Mouse (Mus musculus) liver, embryonic 14.5 days (tissue): Measurements from ENCODE around the gene Egfl7. TPM values are rescaled to one million over a fixed set of nuclear protein-coding genes. Genes with fewer than 3 reads are reported as not detected.

ENCODE experiments used
- ATAC-seq: fragments of 200-750 bp; cut with Nextera tagmentation; 2 replicates; pipeline ENCODE4 v1.8.0; 2017; ENCODE audit warnings: moderate number of reproducible peaks, mild to moderate bottlenecking, moderate library complexity; ENCODE audit not compliant: insufficient read depth
- DNase-seq, 3 experiments: peaks; one replicate each; pipeline ENCODE4 v3.0.0-alpha.2; 2012 to 2013; ENCODE audit warnings: low read depth in 3 of 3, low spot score in 3 of 3
- H3K27ac ChIP-seq: fragments of 300-500 bp; sonication (generic); 2 replicates; pipeline ENCODE4 v1.5.1; 2014; ENCODE audit warnings: moderate library complexity, mild to moderate bottlenecking, control low read depth, inconsistent platforms
- H3K27me3 ChIP-seq: fragments of 300-500 bp; sonication (generic); 2 replicates; pipeline ENCODE4 v1.6.1; 2014; ENCODE audit warnings: mild to moderate bottlenecking, low read length, moderate library complexity; ENCODE audit not compliant: control insufficient read depth, insufficient read depth
- H3K36me3 ChIP-seq: fragments of 300-500 bp; sonication (generic); replicated peaks from 2 replicates; pipeline ENCODE4 v1.6.1; 2014; ENCODE audit warnings: low read depth; ENCODE audit not compliant: control insufficient read depth, insufficient read depth
- H3K4me1 ChIP-seq, 2 experiments: fragments of 200-500 bp in 1 of 2; fragments of 300-500 bp in 1 of 2; sonication (generic) in 1 of 2; replicated peaks; 2 replicates each; pipeline ENCODE4 v1.6.1; 2012 to 2014; ENCODE audit warnings: antibody characterized with exemption in 1 of 2, inconsistent platforms in 1 of 2, low read length in 1 of 2; ENCODE audit not compliant: control insufficient read depth in 2 of 2, insufficient read depth in 2 of 2
- H3K4me2 ChIP-seq: fragments of 300-500 bp; sonication (generic); 2 replicates; pipeline ENCODE4 v1.6.1; 2014; ENCODE audit warnings: low read depth, mild to moderate bottlenecking, control low read depth, moderate library complexity
- H3K4me3 ChIP-seq, 2 experiments: fragments of 200-500 bp in 1 of 2; fragments of 300-500 bp in 1 of 2; sonication (generic) in 1 of 2; 2 replicates each; pipeline ENCODE4 v1.5.1; 2012 to 2014; ENCODE audit warnings: low read depth in 2 of 2, low read length in 2 of 2, mild to moderate bottlenecking in 2 of 2, control low read depth in 1 of 2, inconsistent platforms in 1 of 2, moderate library complexity in 1 of 2; ENCODE audit not compliant: insufficient read depth in 1 of 2
- H3K9ac ChIP-seq: fragments of 300-500 bp; sonication (generic); replicated peaks from 2 replicates; pipeline ENCODE4 v1.6.1; 2014; ENCODE audit warnings: mild to moderate bottlenecking, control low read depth, moderate library complexity
- H3K9me3 ChIP-seq: fragments of 300-500 bp; sonication (generic); 2 replicates; pipeline ENCODE4 v1.6.1; 2016; ENCODE audit warnings: low read length, mixed read lengths; ENCODE audit not compliant: control insufficient read depth
- CTCF ChIP-seq: IDR thresholded peaks from 2 replicates; pipeline ENCODE4 v1.5.1; 2016; ENCODE audit warnings: antibody characterized with exemption, low read depth, control low read depth
- EP300 ChIP-seq: IDR thresholded peaks from 2 replicates; pipeline ENCODE4 v1.6.1; 2016; ENCODE audit warnings: antibody characterized with exemption, low read depth
- WGBS: fragments of 180-500 bp; shearing (Covaris S2); extraction: QIAGEN DNeasy Blood & Tissue Kit; methylation state at CpG from one replicate; pipeline ENCODE4 v1.1.7; 2014; ENCODE audit not compliant: insufficient replicate concordance; 5-methylcytosine and 5-hydroxymethylcytosine counted together
- polyA plus RNA-seq, 2 experiments: library from polyadenylated mRNA; depleted of rRNA in 1 of 2; stranded (reverse) in 1 of 2; unstranded in 1 of 2; fragments of >200 nt; fragmentation: Nextera tagmentation in 1 of 2; extraction: Ambion mirVana in 1 of 2; gene quantifications; 2 replicates each; pipeline versions ENCODE4 v1.2.1 to v1.2.3; 2012 to 2014

Gene Egfl7
- polyA plus RNA-seq, 2 experiments, result 47.6 to 68.0 TPM

DNA sequence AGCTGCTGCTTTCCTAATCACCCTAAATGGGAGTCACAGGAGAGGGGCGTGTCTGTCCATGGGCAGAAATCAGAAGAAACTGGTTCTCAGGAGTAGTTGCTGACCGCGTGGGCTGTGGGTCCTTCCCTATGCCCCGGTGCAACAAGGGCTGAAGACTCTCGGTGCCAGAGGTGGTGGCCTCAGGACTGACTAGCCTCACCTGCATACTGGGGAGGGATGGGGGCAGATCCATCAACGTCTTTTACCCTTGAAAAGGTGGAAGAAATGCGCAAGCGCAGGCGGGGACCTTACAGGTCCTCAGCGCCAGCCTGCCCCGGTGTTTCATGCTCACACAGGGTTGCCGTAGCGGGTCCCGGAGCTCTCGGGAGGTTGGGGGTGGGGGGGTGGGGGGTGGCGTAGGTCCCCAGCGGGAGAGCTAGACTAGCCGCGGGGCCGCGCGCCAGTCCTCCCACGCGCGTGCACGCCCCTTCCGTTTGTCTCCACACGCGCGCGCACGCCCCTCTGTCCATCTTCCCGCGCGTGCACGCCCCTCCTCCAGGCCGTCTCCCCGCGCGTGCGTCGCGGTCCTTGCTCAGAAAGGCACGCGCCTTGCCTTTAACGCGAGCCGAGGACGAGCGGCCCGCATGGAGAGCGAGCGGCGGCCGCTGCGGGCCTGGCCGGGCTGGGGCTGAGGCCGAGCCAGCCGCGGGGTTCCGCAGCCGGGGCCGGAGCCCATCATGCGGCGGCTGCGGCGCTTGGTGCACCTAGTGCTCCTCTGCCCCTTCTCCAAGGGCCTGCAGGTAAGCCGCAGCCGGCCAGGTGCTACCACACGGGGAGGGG is 48.3 kb downstream of the Egfl7 start, which contains the start of gene Fam69b:
TSS of gene Fam69b (plus strand) at position 537 of the 819 bp plus-strand sequence.
- Histone ChIP-seq H3K4me2 (peak within 1 kb of the TSS; percentile 56), H3K4me3 (peak within 1 kb of the TSS; percentile 44 to 49), H3K27ac (no peak within 1 kb of the TSS), H3K4me1 (no peaks in the 10 kb centered on the region), H3K36me3 (no peaks in the 10 kb centered on the region), H3K9ac (no peak within 1 kb of the TSS), H3K27me3 (peaks cover 12% of the 10 kb centered on the region), H3K9me3 (no peaks in the 10 kb centered on the region)
- DNase-seq, result no peak
- no peak for TF ChIP-seq CTCF
- TF ChIP-seq EP300, result no peak
- WGBS, result 1% methylated on average over 69 of the region's 70 CpGs
- ATAC-seq, result no peak

DNA sequence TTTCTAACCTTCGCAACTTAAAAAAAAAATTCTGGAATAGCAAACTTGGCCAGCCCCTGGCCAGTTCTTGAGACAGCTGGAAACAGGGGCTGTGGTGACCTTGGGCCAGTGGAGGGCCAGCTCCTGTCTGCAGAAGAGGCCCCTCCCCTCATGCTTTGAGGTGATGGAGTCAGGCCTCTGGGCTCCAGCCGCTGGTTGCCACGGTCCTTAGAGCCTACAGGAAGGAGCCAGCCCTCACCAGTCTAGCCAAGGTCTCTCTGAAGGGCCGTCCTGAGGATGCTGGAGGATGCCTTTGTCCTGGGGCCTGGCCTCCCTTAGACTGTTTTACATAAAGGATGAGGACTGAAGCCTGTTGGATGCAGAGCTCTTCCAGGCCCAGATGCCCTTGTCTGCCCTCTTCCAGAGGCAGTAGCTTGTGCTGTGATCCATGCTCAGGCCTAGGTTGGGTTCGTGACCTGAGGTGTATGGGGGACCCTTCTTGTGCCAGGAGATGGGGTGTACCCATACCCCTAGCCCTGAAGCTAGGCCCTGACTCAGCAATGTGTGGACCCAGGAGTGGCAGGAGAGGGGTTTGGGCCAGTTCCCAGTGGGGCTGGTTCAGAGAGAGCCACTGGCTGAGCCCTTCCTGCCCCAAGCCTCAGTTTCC is 49.1 kb downstream of the Egfl7 start:
- no peak for TF ChIP-seq CTCF
- no peak for TF ChIP-seq EP300
- Histone ChIP-seq H3K27me3 (peaks cover 12% of the 10 kb centered on the region), H3K9me3 (no peaks in the 10 kb centered on the region), H3K27ac (no peak overlapping the region), H3K9ac (no peak overlapping the region), H3K36me3 (no peaks in the 10 kb centered on the region), H3K4me1 (no peaks in the 10 kb centered on the region), H3K4me2 (peak overlapping the region; percentile 56), H3K4me3 (peak overlapping the region; percentile 44 to 49; a peak in 3 of 4 replicates)
- WGBS, result 25% methylated on average over 5 of the region's 5 CpGs
- ATAC-seq (no peak), DNase-seq (no peak)

DNA sequence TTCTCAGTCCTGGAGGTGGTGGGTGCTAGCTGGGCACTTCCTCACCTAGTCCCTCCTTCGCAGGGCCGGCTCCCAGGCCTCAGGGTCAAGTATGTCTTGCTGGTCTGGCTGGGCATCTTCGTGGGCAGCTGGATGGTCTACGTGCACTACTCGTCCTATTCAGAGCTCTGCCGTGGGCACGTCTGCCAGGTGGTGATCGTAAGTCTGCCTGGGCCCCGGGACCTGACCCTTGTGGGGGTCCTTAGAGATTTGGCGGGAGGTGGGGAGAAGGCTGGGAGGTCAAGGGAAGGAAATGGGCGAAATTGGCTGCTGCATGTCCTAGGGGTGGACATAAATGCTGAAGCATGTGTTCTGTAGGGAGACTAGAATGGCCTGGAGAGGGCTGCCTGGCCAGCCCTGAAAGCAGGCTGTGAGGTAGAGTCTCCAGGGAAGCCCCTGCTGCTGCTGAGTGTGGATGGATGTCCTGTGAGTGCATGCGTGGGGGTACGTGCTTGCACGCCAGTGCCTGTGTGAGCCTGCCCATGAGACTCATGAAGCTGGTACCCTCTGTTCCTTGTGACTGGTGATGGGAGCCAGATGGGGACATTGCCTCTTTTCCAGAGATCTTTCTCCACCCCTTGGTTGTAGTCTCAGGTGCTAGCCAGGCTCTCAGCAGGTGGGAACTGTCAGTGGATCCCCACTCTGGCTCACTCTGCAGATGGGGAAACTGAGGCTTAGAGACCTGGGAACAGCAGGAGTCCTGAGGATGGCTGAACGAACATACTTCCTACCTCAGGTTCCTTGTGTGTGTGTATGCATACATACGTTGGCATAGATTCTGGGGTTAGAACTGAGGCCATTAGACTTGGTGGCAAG is 53.0 kb downstream of the Egfl7 start:
- DNase-seq (no peak), ATAC-seq (no peak)
- Histone ChIP-seq H3K27me3 (peaks cover 9% of the 10 kb centered on the region), H3K27ac (no peak overlapping the region), H3K9me3 (no peaks in the 10 kb centered on the region), H3K4me1 (peaks cover 0 to 1% of the 10 kb centered on the region in 2 experiments; a peak in 1 of 4 replicates), H3K4me3 (no peak overlapping the region), H3K36me3 (peaks cover 17% of the 10 kb centered on the region), H3K4me2 (no peak overlapping the region), H3K9ac (no peak overlapping the region)
- 67% methylated on average over 16 of the region's 16 CpGs for WGBS
- no peak for TF ChIP-seq EP300
- TF ChIP-seq CTCF, result no peak

DNA sequence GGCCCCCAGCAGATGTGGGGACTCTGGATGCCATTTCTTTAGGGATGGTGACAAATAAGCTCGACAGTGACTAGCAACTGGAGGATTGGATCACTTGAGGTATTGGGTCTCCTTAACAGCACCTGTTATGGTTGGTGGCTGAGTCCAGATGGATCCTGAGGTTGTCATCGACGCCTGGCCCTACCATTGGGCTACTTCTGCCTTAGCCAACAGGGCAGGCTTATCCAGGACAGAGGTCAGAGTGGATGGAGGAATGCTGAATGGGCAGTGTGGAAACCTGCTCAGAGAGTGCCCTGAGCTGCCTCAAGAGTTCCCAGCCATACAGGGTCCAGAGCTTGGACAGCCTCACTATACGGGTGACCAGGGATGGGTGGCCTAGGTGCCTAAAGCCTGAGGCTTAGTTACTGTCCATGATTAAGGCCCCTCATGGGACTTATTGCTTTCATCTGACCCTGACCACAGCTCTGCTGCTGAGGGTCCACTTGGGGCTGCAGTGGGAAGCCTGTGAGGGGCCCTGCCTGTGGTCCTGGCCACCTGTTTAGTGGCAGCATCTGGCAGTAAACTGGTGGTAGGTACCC is 54.2 kb downstream of the Egfl7 start:
- Histone ChIP-seq H3K4me3 (no peak overlapping the region), H3K9me3 (no peaks in the 10 kb centered on the region), H3K9ac (no peak overlapping the region), H3K4me1 (peaks cover 7 to 14% of the 10 kb centered on the region in 2 experiments), H3K36me3 (peaks cover 22% of the 10 kb centered on the region), H3K27me3 (peaks cover under 1% of the 10 kb centered on the region; the same call in 1 of the 2 replicates), H3K27ac (no peak overlapping the region), H3K4me2 (no peak overlapping the region)
- 50% methylated on average over 4 of the region's 4 CpGs for WGBS
- TF ChIP-seq CTCF (no peak), EP300 (no peak)
- ATAC-seq, result peak; percentile 8; the same call in 1 of the 2 replicates
- no peak for DNase-seq
